Mouse (Mus musculus) megakaryocyte, embryonic 14.5 days (primary cell): ENCODE measurements around the gene Olfr657.

Source experiments
- FLI1 ChIP-seq: IDR thresholded peaks from 2 replicates; pipeline ENCODE4 v1.6.1; 2012; ENCODE audit warnings: low read length, inconsistent platforms, mixed read lengths
- GATA1 ChIP-seq: IDR thresholded peaks from 3 replicates; pipeline ENCODE4 v1.6.1; 2012; ENCODE audit warnings: mixed read lengths, low read length, inconsistent platforms, borderline replicate concordance

- TF ChIP-seq GATA1 = no peak
- no peak for TF ChIP-seq FLI1
These were observed 19.9 kb upstream of the Olfr657 start for GRCm38 (mm10) chr7:104604727-104605126.
